Mouse (Mus musculus) heart, embryonic 14.5 days (tissue): ENCODE measurements at regions not wholly inside any gene's neighbourhood (a gene's known extent, or its start where the extent isn't known, plus 50 kb on each side); places are given as distances from the start of the nearest gene placed in this dataset.

Experiments used
- ATAC-seq: fragments of 200-750 bp; cut with Nextera tagmentation; 2 replicates; pipeline ENCODE4 v1.8.0; 2017; ENCODE audit warnings: low read depth, moderate TSS enrichment; ENCODE audit not compliant: insufficient number of reproducible peaks, insufficient read depth, low FRiP score
- H3K27ac ChIP-seq, 2 experiments: fragments of 200-500 bp in 1 of 2; fragments of 300-500 bp in 1 of 2; sonication (generic) in 1 of 2; replicated peaks in 1 of 2; 2 replicates each; pipeline ENCODE4 v1.5.1; 2012 to 2014; ENCODE audit warnings: low read depth in 2 of 2, low read length in 2 of 2, control low read depth in 1 of 2, mild to moderate bottlenecking in 1 of 2, mixed read lengths in 1 of 2; ENCODE audit not compliant: control insufficient read depth in 1 of 2, insufficient read depth in 1 of 2
- H3K27me3 ChIP-seq: fragments of 300-500 bp; sonication (generic); 2 replicates; pipeline ENCODE4 v1.6.1; 2014; ENCODE audit warnings: mild to moderate bottlenecking, low read length, control low read depth; ENCODE audit not compliant: control insufficient read depth, insufficient read depth
- H3K36me3 ChIP-seq: fragments of 300-500 bp; sonication (generic); 2 replicates; pipeline ENCODE4 v1.6.1; 2014; ENCODE audit warnings: mild to moderate bottlenecking, control low read depth, low read length, mixed read lengths; ENCODE audit not compliant: control insufficient read depth, insufficient read depth
- H3K4me1 ChIP-seq, 2 experiments: fragments of 200-500 bp in 1 of 2; fragments of 300-500 bp in 1 of 2; sonication (generic) in 1 of 2; 2 replicates each; pipeline ENCODE4 v1.6.1; 2012 to 2014; ENCODE audit warnings: low read length in 2 of 2, control low read depth in 1 of 2, mixed read lengths in 1 of 2; ENCODE audit not compliant: control insufficient read depth in 2 of 2, insufficient read depth in 2 of 2
- H3K4me2 ChIP-seq: fragments of 300-500 bp; sonication (generic); 2 replicates; pipeline ENCODE4 v1.6.1; 2014; ENCODE audit warnings: mild to moderate bottlenecking, low read length
- H3K4me3 ChIP-seq, 2 experiments: fragments of 200-500 bp in 1 of 2; fragments of 300-500 bp in 1 of 2; sonication (generic) in 1 of 2; 2 replicates each; pipeline ENCODE4 v1.5.1; 2012 to 2014; ENCODE audit warnings: low read length in 2 of 2, mild to moderate bottlenecking in 2 of 2, control low read depth in 1 of 2, low read depth in 1 of 2, moderate library complexity in 1 of 2; ENCODE audit not compliant: control insufficient read depth in 1 of 2, insufficient read depth in 1 of 2
- H3K9ac ChIP-seq: fragments of 300-500 bp; sonication (generic); 2 replicates; pipeline ENCODE4 v1.6.1; 2014; ENCODE audit warnings: mild to moderate bottlenecking, low read length
- H3K9me3 ChIP-seq: fragments of 300-500 bp; sonication (generic); 2 replicates; pipeline ENCODE4 v1.6.1; 2016; ENCODE audit warnings: low read length, control low read depth; ENCODE audit not compliant: control insufficient read depth
- WGBS: fragments of 180-500 bp; shearing (Covaris S2); extraction: QIAGEN DNeasy Blood & Tissue Kit; methylation state at CpG from one replicate; pipeline ENCODE4 v1.1.7; 2014; 5-methylcytosine and 5-hydroxymethylcytosine counted together

DNA sequence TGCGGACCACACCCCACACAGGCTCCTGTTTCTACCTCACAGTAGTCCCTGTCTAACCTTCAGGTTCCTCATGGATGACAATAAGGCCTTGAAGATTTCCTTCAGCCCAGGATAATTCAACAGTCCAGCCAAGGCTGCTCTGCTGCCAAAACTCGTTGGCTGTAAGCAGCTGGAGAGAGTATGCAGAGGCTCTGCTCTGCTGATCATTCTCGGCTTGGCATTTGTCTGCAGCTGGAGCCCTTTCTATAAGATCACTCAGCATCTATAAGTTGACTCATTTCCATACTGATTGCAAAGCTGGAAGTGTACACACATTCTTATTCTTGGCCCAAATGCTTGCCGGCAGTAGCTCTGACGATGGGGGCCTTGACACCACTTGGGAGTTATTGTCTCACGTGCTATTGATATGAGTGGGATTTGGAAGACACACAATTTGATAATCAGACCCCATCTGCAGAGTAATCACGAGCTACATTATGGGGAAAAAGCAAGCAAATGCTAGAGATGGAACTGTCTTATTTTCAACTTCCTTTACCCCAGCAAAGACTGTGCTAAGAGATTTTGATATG, 311.1 kb upstream of the Nmur2 start:
- H3K9me3 ChIP-seq, result no peaks in the 10 kb centered on the region

GRCm38 (mm10) chr11:56351231-56351630, 310.4 kb upstream of the Nmur2 start:
- Histone ChIP-seq H3K4me2 (no peak overlapping the region), H3K27me3 (no peaks in the 10 kb centered on the region), H3K4me3 (no peak overlapping the region), H3K9me3 (no peaks in the 10 kb centered on the region), H3K27ac (no peak overlapping the region), H3K36me3 (no peaks in the 10 kb centered on the region), H3K4me1 (no peaks in the 10 kb centered on the region), H3K9ac (no peak overlapping the region)
- no peak for ATAC-seq
- WGBS, result 68% methylated on average over 1 of the region's 1 CpGs

More for the DNA sequence above, 311.1 kb upstream of the Nmur2 start:
- 71% methylated on average over 7 of the region's 7 CpGs for WGBS
- Histone ChIP-seq H3K4me3 (no peak overlapping the region), H3K4me2 (no peak overlapping the region), H3K4me1 (no peaks in the 10 kb centered on the region), H3K27ac (no peak overlapping the region), H3K36me3 (no peaks in the 10 kb centered on the region), H3K27me3 (no peaks in the 10 kb centered on the region), H3K9ac (no peak overlapping the region)
- ATAC-seq, result no peak

DNA sequence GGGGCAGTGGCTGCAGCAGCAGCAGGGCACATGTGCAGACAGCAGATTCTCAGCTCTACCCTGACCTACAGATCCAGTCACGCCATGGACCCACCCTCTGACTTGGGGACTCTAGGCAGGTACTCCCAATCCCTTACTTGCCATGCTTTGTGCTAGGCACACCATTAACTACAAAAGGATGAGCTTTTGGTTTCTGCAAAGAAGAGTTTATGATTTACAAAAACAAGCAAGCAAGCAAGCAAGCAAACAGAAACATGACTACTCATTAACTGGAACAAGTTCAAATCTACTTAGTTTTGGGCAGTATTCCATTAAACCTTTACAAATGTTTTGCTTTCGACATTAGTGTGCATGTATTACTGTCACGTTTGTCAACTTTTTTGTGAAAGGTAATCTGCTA, 309.0 kb upstream of the Nmur2 start:
- Histone ChIP-seq H3K4me2 (no peak overlapping the region), H3K27me3 (no peaks in the 10 kb centered on the region), H3K9me3 (no peaks in the 10 kb centered on the region), H3K36me3 (no peaks in the 10 kb centered on the region), H3K9ac (no peak overlapping the region), H3K4me3 (no peak overlapping the region), H3K4me1 (no peaks in the 10 kb centered on the region), H3K27ac (no peak overlapping the region)
- WGBS, result 69% methylated on average over 3 of the region's 3 CpGs
- ATAC-seq, result no peak

DNA sequence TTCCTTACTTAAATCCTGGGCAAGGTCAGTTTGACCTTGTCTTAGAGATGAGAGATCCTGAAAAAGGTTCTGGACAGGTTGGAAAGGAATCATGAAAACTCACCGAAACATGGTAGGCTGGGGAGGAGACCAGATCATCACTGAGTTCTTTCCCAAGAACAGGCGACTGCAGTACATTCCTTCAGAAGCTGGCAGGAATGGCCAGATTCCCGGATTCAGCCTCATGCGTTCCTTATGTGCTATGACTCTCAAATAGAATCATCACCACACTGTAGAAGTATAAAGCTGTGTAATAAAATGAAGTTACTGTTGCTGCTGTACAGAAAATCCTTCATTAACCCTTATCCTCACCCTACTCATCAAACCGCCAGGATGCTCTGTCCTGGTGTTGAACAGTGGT, 307.6 kb upstream of the Nmur2 start:
- H3K27me3 ChIP-seq, result no peaks in the 10 kb centered on the region
- H3K27ac ChIP-seq, result no peak overlapping the region
- H3K4me3 ChIP-seq, result no peak overlapping the region
- 80% methylated on average over 5 of the region's 5 CpGs for WGBS
- no peaks in the 10 kb centered on the region for H3K36me3 ChIP-seq
- no peak overlapping the region for H3K9ac ChIP-seq
- H3K9me3 ChIP-seq, result no peaks in the 10 kb centered on the region
- H3K4me2 ChIP-seq, result no peak overlapping the region
- no peaks in the 10 kb centered on the region for H3K4me1 ChIP-seq
- no peak for ATAC-seq

DNA sequence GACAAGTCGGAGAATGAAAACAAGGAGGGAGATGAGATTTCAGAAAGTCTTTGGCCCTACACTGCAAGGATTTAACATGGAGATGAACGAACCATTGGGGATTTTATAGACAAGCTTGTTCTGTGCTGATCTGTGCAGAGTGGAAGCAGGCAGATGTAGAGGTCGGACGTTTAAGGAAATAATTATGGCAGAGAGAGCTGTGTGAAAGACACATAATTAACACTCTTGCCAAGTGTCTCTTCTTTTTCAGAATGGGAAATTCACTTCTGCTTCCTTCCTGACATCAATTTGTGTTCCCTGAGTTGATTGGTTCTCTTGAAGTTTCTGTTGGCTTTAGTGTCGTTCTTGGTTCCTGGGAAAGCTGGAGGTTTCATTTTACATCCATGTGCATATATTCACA, 302.3 kb upstream of the Nmur2 start:
- Histone ChIP-seq H3K4me2 (no peak overlapping the region), H3K4me3 (no peak overlapping the region), H3K4me1 (no peaks in the 10 kb centered on the region), H3K27me3 (no peaks in the 10 kb centered on the region), H3K9ac (no peak overlapping the region), H3K9me3 (no peaks in the 10 kb centered on the region), H3K27ac (no peak overlapping the region), H3K36me3 (no peaks in the 10 kb centered on the region)
- ATAC-seq, result no peak
- 84% methylated on average over 5 of the region's 5 CpGs for WGBS

DNA sequence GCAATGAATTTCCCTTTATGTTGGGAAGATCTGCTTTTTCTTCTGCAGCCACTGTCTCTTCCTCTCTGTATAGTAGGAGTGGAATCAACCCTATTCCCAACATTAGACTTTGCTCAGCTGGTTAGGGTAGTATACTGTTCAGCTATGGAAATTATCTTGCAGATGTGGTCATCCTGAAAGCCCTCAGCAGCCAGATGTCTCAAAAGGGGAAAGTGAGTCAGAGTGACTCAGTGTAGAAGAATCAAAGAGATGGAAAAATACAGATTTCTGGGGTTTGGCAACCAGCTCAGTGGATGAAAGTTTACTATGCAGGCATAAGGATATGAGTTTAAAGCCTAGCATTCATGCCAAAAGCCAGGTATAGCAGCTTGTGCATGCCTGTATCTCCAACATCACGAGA, 300.9 kb upstream of the Nmur2 start:
- Histone ChIP-seq H3K27ac (no peak overlapping the region), H3K36me3 (no peaks in the 10 kb centered on the region), H3K9me3 (no peaks in the 10 kb centered on the region), H3K27me3 (no peaks in the 10 kb centered on the region), H3K4me2 (no peak overlapping the region), H3K4me3 (no peak overlapping the region), H3K9ac (no peak overlapping the region), H3K4me1 (no peaks in the 10 kb centered on the region)
- no peak for ATAC-seq
- whole genome bisulfite sequencing, result 44% methylated on average over 1 of the region's 1 CpGs

DNA sequence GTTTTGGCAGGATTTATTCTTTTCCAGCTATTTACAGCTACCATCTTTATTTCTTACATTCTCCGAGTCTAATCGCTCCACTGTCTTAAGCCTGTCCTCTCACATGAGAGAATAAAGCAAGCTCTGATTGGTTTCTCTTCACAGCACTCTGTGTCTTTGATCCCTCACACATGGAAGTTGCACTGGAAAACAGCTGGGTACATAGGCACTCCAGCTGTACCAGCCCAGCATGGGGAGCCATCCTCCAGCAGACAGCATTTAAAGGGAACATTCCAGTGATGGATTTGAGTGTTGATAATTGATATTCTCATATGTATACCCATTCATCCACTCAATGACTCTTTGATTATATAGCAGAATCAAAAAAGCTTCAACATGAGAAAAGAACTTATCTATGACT, 300.2 kb upstream of the Nmur2 start:
- Histone ChIP-seq H3K9ac (no peak overlapping the region), H3K36me3 (no peaks in the 10 kb centered on the region), H3K4me3 (no peak overlapping the region), H3K27ac (no peak overlapping the region), H3K9me3 (no peaks in the 10 kb centered on the region), H3K4me1 (no peaks in the 10 kb centered on the region), H3K27me3 (no peaks in the 10 kb centered on the region), H3K4me2 (no peak overlapping the region)
- 86% methylated on average over 2 of the region's 2 CpGs for WGBS
- no peak for ATAC-seq

GRCm38 (mm10) chr11:56338511-56338910, 297.7 kb upstream of the Nmur2 start:
- no peak for ATAC-seq
- H3K4me3 ChIP-seq, result no peak overlapping the region
- H3K4me1 ChIP-seq, result no peaks in the 10 kb centered on the region
- H3K4me2 ChIP-seq, result no peak overlapping the region
- no peaks in the 10 kb centered on the region for H3K36me3 ChIP-seq
- H3K27ac ChIP-seq, result no peak overlapping the region
- WGBS, result 66% methylated on average over 2 of the region's 2 CpGs
- H3K27me3 ChIP-seq, result no peaks in the 10 kb centered on the region
- H3K9me3 ChIP-seq, result no peaks in the 10 kb centered on the region
- no peak overlapping the region for H3K9ac ChIP-seq
